Mouse (Mus musculus) adrenal gland (tissue): ENCODE data around the gene Clic6.

Experiments
- intact Hi-C: fragments of 180-260 bp; cut with DNase I; formaldehyde crosslinking; loops from one replicate; pipeline ENCODE4 v1.15.1; 2025
- long read RNA-seq, 2 experiments: library from polyadenylated mRNA; unstranded; transcript quantifications; one replicate each; pipeline ENCODE4 v2.0.0; 2020; ENCODE audit warnings: borderline replicate concordance in 1 of 2; ENCODE audit not compliant: insufficient replicate concordance in 1 of 2

Gene Clic6
- long read RNA-seq, experiment 1 = 0 reads
- long read RNA-seq, experiment 2 = 0 reads

- intact Hi-C loops = no loop called here
Measured at GRCm38 (mm10) chr16:92485436-92485835, at the start of gene Clic6. Gene Clic6, plus strand, starts transcription at chr16:92485736.

DNA sequence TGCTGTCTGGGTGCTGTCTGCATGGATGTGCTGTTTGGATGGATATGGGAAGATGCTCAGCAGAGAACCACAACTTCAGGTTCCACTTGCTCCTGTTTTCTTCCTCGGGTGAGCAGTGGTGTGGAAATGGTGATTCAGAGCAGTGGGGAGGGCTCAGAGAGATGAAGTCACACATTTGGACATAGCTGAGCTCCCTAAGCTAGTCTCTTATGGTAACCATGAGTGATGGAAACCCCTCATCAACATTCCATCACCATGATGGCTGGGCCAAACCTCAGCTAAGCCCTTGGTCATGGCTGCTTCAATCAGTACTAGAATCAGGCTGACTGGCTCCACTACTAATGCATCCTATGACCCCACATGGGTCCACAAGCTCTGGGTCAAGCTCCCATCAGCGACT lies 45.8 kb upstream of the Clic6 start:
- intact Hi-C loops = no loop called here

- intact Hi-C loops = no loop called here
Measured at GRCm38 (mm10) chr16:92440229-92440628, 45.3 kb upstream of the Clic6 start.

- intact Hi-C loops = no loop called here
Measured at GRCm38 (mm10) chr16:92441203-92441602, 44.3 kb upstream of the Clic6 start.

- intact Hi-C loops = no loop called here
Measured at GRCm38 (mm10) chr16:92442150-92442549, 43.4 kb upstream of the Clic6 start.

DNA sequence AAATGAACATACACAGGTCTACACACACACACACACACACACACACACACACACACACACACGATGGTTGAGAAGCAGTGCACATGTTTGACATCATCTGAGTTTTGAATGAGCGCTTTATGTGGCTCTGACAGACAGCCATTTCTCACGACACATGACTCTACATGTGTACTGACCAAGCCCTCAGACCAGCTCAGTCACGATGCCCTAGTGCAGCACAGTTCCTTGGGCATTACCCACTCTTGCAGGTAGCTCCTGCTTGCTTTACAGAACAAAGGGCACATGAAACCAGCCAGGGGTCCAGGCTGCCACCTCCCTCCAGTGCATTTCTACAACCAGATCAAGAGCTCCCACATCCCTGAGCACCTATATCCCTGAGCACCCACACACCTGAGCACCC lies 42.6 kb upstream of the Clic6 start:
- intact Hi-C loops = no loop called here

DNA sequence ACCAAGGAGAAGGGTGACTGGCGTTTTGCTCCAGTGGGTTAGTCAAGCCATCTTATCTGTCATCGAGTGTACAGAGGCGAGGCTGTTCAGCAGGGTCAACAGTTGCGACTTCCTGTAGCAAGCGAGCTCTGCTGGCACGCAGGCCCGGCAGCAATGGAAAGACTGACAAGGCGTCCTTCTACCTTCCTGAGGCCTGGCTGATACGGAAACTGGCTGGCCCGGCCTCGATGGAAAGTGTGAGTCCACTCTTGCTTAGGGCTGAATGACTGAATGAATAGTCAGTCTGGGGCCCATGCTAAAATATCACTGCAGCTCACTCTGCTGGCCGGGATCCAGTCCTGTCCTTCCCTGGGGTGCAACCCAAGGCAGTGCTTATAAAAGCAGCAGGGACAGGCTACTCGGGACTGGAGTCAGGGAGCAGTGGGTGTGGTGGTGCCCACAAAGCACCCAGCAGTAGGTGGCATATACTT lies 41.9 kb upstream of the Clic6 start:
- intact Hi-C loops = no loop called here

- intact Hi-C loops = no loop called here
Measured at GRCm38 (mm10) chr16:92445377-92445776, 40.2 kb upstream of the Clic6 start.

DNA sequence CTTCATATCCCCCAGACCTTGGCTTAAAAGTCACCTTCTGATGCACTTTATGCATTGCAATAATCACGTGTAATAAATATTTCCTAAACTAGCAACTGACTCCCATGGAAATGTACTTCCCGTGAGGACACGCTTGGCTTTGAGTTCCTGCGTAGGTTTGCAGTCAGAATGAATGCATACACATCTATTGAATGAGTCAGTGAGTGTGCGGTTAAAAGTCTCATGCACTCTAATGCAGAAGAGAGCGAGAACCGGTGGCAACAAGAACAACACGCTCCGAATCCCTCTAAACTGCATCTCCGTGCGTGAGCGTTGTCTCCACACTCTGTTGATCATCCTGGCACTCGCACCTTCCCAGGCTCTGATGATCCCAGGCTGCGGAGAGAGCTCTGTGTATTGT lies 36.5 kb upstream of the Clic6 start:
- intact Hi-C loops = no loop called here

GRCm38 (mm10) chr16:92450331-92450730 lies 35.2 kb upstream of the Clic6 start:
- intact Hi-C loops = no loop called here

DNA sequence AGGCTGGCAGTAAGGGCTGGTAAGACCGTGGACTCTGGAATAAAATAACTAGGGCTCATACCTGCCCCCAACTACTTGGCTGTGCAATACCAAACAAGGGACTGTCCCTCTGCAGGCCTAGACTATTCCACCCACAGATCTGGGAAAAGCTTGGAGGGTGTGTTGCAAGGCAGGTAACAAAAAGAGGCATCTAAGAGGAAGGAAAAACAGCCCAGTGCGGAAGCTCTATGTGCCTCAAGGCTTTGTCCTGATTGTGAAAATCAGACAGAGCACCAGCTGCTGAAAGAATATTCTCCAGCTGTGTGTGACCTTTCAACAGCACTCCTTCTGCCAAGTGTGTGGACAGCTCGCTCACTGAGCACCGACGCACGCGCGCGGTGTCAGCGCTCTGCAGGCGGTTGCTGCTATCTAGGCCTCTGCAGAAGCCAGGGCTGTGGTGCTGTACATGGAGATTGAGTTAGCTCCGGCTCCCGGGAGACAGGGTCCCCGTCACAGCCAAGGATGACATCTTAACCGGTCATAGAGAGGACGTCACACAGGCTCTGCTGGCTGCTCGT lies 33.9 kb upstream of the Clic6 start:
- intact Hi-C loops = no loop called here

DNA sequence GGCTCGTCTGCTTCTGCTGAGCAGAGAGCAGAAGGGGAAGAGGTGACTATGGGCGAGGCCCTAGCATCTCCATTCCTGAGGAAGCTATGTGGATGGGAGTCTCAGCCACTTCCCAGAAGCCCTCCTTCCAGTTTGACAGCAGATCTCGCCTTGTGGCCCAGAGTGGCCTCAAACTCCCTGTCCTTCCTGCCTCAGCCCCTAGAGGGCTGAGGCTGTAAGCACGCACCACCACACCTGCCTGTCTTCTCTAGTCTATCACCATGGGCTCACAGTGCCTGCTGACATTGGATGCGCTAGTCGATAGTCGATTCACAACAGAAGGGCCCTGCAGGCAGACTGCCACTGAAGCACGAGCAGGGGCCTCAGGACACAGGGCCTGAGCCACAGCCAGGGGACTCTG lies 32.9 kb upstream of the Clic6 start:
- intact Hi-C loops = no loop called here

GRCm38 (mm10) chr16:92454002-92454401 lies 31.5 kb upstream of the Clic6 start:
- intact Hi-C loops = no loop called here

DNA sequence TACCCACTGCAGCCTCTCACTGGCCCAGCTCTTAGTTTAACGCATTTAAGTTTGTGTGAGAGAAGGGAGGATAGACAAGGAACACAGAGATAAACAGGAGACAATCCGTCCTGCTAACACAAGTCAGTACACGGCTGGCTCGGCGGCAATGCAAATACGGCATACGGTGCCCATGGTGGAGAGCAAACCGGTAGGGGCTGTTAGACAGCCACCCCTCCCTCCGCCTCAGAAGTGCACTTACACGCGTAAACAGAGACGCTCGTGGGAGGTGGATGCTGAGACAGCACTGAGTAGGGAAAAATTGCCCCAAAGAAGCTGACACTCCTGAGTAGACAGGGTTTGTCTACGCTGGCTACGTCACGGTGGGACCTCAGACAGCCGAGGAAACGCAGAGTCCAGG lies 31.0 kb upstream of the Clic6 start:
- intact Hi-C loops = no loop called here

DNA sequence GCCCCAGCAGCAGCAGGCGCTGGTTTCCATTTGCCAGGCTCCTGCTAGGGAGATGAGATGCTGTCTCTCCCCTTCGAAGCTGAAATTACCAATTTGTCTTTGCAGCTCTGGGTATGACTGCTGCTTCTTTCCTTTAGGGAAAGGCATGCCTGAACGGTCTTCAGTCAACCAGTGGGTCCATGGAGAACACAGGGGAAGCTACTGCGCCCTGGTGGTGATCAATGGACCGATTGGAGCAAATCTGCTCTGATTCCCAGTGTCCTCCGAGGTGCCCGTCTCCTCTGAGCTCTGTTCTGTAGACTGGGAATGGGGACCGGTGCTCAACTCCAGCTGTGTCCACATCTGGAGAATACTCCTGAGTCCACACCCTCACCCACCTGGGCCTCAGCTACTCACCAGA lies 30.0 kb upstream of the Clic6 start:
- intact Hi-C loops = loop anchor here (5.0 kb wide), 1 partner anchor 113 kb away; no protein-coding TSS in a partner anchor

- intact Hi-C loops = loop anchor here (2.0 to 5.0 kb wide), 2 partner anchors 71 to 114 kb away; no protein-coding TSS in a partner anchor
Measured at GRCm38 (mm10) chr16:92455969-92456368, 29.6 kb upstream of the Clic6 start.

- intact Hi-C loops = loop anchor here (2.0 to 5.0 kb wide), 2 partner anchors 73 to 115 kb away; no protein-coding TSS in a partner anchor
Measured at GRCm38 (mm10) chr16:92457594-92457993, 27.9 kb upstream of the Clic6 start.

DNA sequence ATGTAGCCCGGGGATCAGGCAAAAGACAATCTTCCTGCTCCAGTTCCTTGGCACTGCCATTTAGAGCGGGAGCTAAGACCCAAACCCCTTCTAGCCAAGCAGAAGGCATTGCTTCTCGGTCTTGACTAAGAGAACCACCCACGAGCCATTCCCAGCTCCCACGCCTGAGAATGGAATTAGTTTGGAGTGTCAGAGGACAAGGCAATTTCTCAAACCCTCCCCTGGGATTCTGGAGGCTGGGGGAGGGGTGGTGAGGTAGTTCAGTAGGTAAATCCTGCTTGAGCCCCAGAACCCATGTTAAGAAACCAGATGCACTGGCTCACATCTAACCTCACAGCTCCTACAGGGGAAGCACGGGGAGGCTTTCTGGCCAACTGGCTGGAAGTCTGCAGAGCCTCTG lies 24.1 kb upstream of the Clic6 start:
- intact Hi-C loops = no loop called here

DNA sequence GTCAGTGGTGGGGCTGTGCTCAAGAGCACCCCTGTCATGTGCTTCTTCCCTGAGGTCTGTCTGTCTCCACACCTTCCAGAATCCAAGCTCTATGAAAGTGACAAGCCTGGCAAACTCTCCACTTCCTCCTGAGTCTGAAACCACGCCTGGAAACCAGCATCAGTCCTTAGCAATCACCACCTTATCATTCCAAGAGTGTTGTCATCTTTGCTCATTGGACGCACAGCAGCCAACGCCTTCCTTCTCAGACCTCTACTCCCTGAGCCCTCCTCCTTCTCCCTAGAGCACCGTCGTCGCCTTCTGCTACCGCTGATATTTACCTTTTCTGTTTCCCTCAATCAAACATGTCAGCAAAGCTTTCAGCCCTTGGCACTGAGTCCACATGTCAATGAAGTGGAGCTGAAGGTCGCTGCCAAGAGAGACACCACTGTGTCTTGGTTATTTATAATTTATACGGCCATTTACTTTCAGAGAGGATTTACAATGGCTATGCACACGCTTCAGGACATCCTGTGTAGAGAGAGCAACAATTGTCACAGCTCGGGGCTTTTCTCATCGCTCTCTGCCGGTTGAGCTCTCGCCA lies 21.1 kb upstream of the Clic6 start:
- intact Hi-C loops = no loop called here

DNA sequence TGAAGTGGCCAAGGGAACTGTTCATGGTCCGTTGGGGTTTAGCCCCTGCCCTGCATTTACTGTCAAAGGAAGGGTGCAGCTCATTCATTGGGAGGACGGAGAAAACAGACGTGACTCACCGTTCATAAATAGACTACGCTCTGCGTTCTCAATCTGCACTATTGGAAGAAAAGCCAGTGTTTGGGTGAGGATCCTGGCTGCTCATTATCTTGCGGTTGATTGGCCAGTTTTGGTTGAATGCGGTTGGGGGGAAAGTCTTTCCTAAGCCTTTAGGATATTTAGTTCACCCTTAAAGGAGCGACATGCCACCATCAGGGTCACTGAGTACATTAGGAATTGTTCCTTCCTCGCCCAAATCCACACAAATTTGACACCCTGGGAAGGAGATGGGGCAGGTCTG lies 20.3 kb upstream of the Clic6 start:
- intact Hi-C loops = no loop called here

DNA sequence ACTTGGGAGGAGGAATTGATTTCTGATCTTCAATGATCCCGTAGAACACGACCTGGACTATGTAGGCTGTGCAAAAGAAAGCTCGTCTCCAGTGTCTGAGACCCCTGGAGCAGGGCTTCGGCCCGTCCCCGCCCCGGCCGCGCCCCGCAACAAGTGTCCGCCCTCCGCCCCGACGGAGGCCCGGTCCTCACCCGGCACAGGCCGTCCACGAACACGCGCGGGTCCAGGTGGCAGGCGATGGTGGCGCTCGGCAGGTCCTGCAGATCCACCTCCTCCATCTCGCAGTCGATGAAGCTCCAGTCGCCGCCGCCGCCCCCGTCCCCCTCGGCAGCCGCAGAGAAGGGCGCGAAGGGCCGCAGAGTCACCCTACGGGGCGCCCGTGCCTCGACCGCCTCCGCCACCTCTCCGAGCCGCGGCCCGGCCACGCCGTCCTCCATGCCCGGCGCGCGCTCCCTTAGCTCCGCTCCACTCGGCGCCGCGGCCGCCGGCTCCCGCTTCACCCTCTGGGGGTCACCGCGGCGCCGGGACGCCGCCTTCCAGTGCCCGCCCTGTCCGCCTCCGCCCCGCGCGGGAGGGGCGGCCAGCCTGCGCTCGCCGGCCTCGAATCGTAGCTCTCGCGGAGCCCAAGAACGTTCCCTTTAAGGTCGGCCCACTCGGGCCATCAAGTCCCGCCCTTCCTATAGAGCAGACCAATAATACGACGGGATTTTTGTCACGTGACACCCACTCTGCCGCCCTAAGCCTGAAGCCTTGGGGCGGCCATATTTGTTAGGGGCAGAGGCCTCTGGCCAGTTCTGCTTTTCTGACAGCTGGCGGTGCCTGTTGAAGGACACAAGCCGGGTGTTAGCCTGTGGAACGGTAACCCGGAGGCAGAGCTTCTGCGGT lies 19.7 kb upstream of the Clic6 start:
- intact Hi-C loops = no loop called here

DNA sequence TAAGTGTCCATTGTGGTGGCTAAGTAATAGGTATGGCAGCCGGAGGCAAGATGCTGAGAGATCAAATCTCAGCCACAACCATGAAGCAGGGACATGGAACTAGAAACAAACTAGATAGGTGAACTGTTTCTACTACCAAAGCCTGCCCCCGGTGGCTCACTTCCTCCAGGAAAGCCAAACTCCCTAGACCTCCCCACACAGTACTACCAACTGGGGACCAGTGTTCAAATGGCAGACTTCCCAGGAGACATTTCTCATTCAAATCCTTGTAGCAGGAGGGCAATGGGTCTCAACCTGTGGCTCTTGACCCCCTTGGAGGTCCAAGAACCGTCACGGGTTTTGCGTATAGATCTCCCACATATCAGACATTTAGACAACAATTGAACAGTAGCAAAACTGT lies 18.5 kb upstream of the Clic6 start:
- intact Hi-C loops = no loop called here
